Mouse (Mus musculus) midbrain, embryonic 16.5 days (tissue): Measurements from ENCODE around the gene Gm11733. TPM values are rescaled to one million over a fixed set of nuclear protein-coding genes. Genes with fewer than 3 reads are reported as not detected.

Experiments
- polyA plus RNA-seq: library from polyadenylated mRNA; unstranded; fragments of >200 nt; fragmentation: Nextera tagmentation; extraction: Ambion mirVana; gene quantifications from 2 replicates; pipeline ENCODE4 v1.2.1, GENCODE M21; 2015

Gm11733 gene
- polyA plus RNA-seq, 1 experiment from 2014 or later: not detected

Other genes with a start within 250 kb of the Gm11733 start
- 28.1 and 31.6 TPM in 2 replicates for gene Tnrc6c, start 169.9 kb downstream of the Gm11733 start, polyA plus RNA-seq